In the genomic region with DNA sequence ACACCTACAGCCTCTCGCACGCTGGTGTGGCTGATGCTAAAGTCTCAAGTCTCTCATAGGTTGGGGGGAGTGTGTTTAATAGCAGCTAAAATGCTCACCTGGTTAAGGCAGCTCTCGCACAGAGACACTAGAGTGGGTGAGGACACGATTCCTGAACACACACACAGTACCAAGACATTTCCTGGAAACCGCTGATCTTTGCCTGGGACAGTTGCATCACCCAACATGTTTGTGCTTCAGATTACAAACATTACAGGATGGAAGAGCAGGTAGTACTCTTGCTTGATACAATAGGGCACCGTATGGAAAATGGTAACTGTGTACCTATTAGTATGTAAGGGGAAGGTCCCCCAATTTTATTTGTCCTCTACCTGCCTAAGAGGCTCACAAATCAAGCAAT, we compare ENCODE assay signal across 24 mouse cellular contexts.
"Had no signal": no experiment of that assay in that cellular context is flagged by ENCODE, and none has a peak within 500 bp of the region (broad histone marks: within the 10 kb centered on the region; RNA-seq: fewer than 3 reads in every experiment).

No protein-coding gene starts in this region.

- ATAC-seq: hindbrain, embryonic 16.5 days; inflammation-experienced regulatory T-cells, adult 6 months; intestine, embryonic 15.5 days; intestine, postnatal 0 days had no signal

- H3K36me3 ChIP-seq: heart, embryonic 10.5 days; heart, embryonic 12.5 days; hindbrain, embryonic 10.5 days; hindbrain, embryonic 12.5 days; intestine, embryonic 15.5 days; limb, embryonic 10.5 days; limb, embryonic 12.5 days had no signal

- H3K9ac ChIP-seq: heart, embryonic 12.5 days; hindbrain, embryonic 12.5 days; hindbrain, embryonic 14.5 days; intestine, embryonic 15.5 days; limb, embryonic 12.5 days had no signal

- H3K27me3 ChIP-seq: heart, embryonic 12.5 days; hindbrain, embryonic 12.5 days; intestine, embryonic 15.5 days; limb, embryonic 12.5 days had no signal

- H3K4me3 ChIP-seq: gastrocnemius, adult 2 months; heart, embryonic 10.5 days; heart, embryonic 12.5 days; hindbrain, embryonic 10.5 days; hindbrain, embryonic 12.5 days; intestine, embryonic 15.5 days; layer of hippocampus, adult 2 months; left cerebral cortex, adult 2 months; limb, embryonic 10.5 days; limb, embryonic 12.5 days had no signal

- H3K27ac ChIP-seq: gastrocnemius, adult 2 months; heart, embryonic 10.5 days; hindbrain, embryonic 12.5 days; hindbrain, embryonic 14.5 days; intestine, embryonic 15.5 days; layer of hippocampus, adult 2 months; left cerebral cortex, adult 2 months; limb, embryonic 10.5 days; limb, embryonic 12.5 days had no signal

- H3K4me2 ChIP-seq: heart, embryonic 12.5 days; hindbrain, embryonic 12.5 days; hindbrain, embryonic 14.5 days; intestine, embryonic 15.5 days; limb, embryonic 12.5 days had no signal

- DNase-seq: gastrocnemius, adult 2 months; gastrocnemius, postnatal 10 days; gastrocnemius, postnatal 25 days; heart, adult 18-20 months; heart, postnatal 10 days; heart, postnatal 4 days; kidney, adult 18-20 months; kidney, adult 8-10 months; kidney, postnatal 10 days; kidney, postnatal 25 days; kidney, postnatal 4 days had no signal

- H3K9me3 ChIP-seq: heart, embryonic 10.5 days; hindbrain, embryonic 12.5 days; intestine, embryonic 15.5 days; limb, embryonic 10.5 days; limb, embryonic 12.5 days had no signal

- H3K4me1 ChIP-seq: heart, embryonic 12.5 days; intestine, embryonic 15.5 days; limb, embryonic 10.5 days; limb, embryonic 12.5 days had no signal
